Mouse (Mus musculus) intestine, embryonic 16.5 days (tissue): Measurements from ENCODE around the gene Mknk2. TPM values are rescaled to one million over a fixed set of nuclear protein-coding genes. Genes with fewer than 3 reads are reported as not detected.

ENCODE experiments used
- ATAC-seq: fragments of 200-750 bp; cut with Nextera tagmentation; 2 replicates; pipeline ENCODE4 v1.8.0; 2017; ENCODE audit warnings: moderate TSS enrichment, moderate library complexity
- H3K27ac ChIP-seq: fragments of 300-500 bp; sonication (generic); 2 replicates; pipeline ENCODE4 v1.5.1; 2014; ENCODE audit warnings: mild to moderate bottlenecking, low read length
- H3K27me3 ChIP-seq: fragments of 300-500 bp; sonication (generic); replicated peaks from 2 replicates; pipeline ENCODE4 v1.6.1; 2014; ENCODE audit warnings: low read length, control low read depth, mixed read lengths; ENCODE audit not compliant: control insufficient read depth, insufficient read depth
- H3K36me3 ChIP-seq: fragments of 300-500 bp; sonication (generic); 2 replicates; pipeline ENCODE4 v1.6.1; 2014; ENCODE audit warnings: low read length, control low read depth; ENCODE audit not compliant: control insufficient read depth, insufficient read depth
- H3K4me1 ChIP-seq: fragments of 300-500 bp; sonication (generic); 2 replicates; pipeline ENCODE4 v1.6.1; 2014; ENCODE audit warnings: low read length, control low read depth, mixed read lengths; ENCODE audit not compliant: control insufficient read depth, insufficient read depth
- H3K4me2 ChIP-seq: fragments of 300-500 bp; sonication (generic); 2 replicates; pipeline ENCODE4 v1.6.1; 2014; ENCODE audit warnings: low read depth, low read length, control low read depth
- H3K4me3 ChIP-seq: fragments of 300-500 bp; sonication (generic); 2 replicates; pipeline ENCODE4 v1.5.1; 2014; ENCODE audit warnings: mild to moderate bottlenecking, low read length
- H3K9ac ChIP-seq: fragments of 300-500 bp; sonication (generic); 2 replicates; pipeline ENCODE4 v1.6.1; 2014; ENCODE audit warnings: low read depth, low read length
- H3K9me3 ChIP-seq: fragments of 300-500 bp; sonication (generic); 2 replicates; pipeline ENCODE4 v1.6.1; 2016; ENCODE audit warnings: low read length, control low read depth; ENCODE audit not compliant: control insufficient read depth
- WGBS: fragments of 180-500 bp; shearing (Covaris S2); extraction: QIAGEN DNeasy Blood & Tissue Kit; methylation state at CpG from one replicate; pipeline ENCODE4 v1.1.7; 2014; 5-methylcytosine and 5-hydroxymethylcytosine counted together
- polyA plus RNA-seq: library from polyadenylated mRNA; unstranded; fragments of >200 nt; fragmentation: Nextera tagmentation; extraction: Ambion mirVana; gene quantifications from 2 replicates; pipeline ENCODE4 v1.2.1, GENCODE M21; 2015

Gene Mknk2
- 18.3 and 49.9 TPM in 2 replicates for polyA plus RNA-seq

DNA sequence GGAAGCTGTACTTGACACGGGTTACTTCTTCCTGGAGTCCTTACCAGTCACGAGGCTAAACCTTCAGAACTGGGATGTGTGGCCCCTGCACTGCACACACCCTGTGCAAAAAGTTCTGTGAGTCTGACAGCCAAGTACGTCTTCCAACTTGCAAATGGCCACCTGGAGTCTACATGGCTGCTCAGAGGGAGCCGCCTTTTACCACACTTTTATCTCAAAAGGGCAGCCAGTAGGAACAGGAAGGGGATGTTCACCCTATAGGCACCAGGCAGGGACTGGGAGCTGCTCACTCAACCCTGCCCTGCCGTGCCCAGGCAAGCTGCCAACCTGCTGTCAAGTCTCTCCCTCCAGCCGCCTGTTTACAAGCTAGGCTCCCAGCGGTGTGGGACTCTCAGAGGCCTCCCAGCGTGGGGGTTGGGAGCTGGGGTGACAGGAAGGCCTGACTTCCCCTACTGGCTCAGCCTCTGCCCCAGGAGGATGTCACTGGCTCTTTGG is at the start of gene Mknk2:
Mknk2 (minus strand) TSS at position 171 of the 495 bp plus-strand sequence.
- H3K27ac ChIP-seq = peak within 1 kb of the TSS; percentile 94
- ATAC-seq = peak; percentile 46
- no peaks in the 10 kb centered on the region for H3K27me3 ChIP-seq
- peak within 1 kb of the TSS; percentile 96 for H3K4me3 ChIP-seq
- 4% methylated on average over 8 of the region's 8 CpGs for WGBS
- peak within 1 kb of the TSS; percentile 70 for H3K9ac ChIP-seq
- H3K4me1 ChIP-seq = peaks cover 45% of the 10 kb centered on the region
- peak within 1 kb of the TSS; percentile 64 for H3K4me2 ChIP-seq
- H3K36me3 ChIP-seq = no peaks in the 10 kb centered on the region
- no peaks in the 10 kb centered on the region for H3K9me3 ChIP-seq

DNA sequence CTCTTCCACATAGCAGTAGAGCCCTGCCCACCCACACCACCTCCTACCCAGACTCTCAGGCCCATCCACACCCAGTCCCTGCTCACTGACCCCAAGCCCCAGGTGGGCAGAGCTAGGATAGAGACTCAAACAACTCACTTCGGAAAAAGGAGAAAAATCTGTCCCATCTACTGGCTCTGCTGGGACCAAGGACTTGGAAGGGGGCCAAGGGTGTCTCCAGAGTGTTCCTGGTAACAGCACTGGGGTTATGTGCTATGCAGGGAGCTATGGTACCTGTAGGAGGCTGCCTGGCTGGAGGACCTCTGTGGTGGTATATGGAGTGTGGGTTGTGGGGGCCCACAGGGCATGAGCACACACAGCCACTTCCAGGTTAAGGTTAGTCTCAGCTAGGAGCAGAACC is 39.4 kb upstream of the Mknk2 start:
- Histone ChIP-seq H3K4me3 (no peak overlapping the region), H3K36me3 (peaks cover 46% of the 10 kb centered on the region), H3K4me1 (no peaks in the 10 kb centered on the region), H3K9ac (no peak overlapping the region), H3K27me3 (no peaks in the 10 kb centered on the region), H3K27ac (no peak overlapping the region), H3K9me3 (no peaks in the 10 kb centered on the region), H3K4me2 (no peak overlapping the region)
- ATAC-seq = no peak
- WGBS = 80% methylated on average over 1 of the region's 1 CpGs

DNA sequence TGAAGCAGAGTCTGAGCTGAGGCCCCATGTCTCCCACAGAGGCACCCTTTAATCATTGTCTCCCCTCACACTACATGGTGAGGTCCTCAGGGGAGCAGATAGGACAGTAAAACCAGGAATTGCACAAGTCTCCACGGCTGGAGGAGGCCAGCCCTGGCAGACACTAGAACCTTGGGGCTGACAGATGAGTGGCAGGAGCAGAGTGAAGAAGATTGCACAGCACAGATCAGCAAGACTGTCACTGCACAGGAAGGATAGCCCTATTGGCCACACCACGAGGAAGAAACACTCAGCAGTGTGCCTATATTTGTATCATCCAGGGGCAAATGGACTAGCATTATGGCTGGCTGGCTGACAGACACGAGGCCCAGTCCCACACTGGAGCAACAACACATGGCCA is 32.9 kb upstream of the Mknk2 start:
- ATAC-seq = no peak
- H3K9me3 ChIP-seq = no peaks in the 10 kb centered on the region
- no peak overlapping the region for H3K4me2 ChIP-seq
- H3K27ac ChIP-seq = no peak overlapping the region
- no peaks in the 10 kb centered on the region for H3K4me1 ChIP-seq
- no peak overlapping the region for H3K9ac ChIP-seq
- WGBS = 82% methylated on average over 3 of the region's 3 CpGs
- no peak overlapping the region for H3K4me3 ChIP-seq
- H3K36me3 ChIP-seq = peaks cover 44% of the 10 kb centered on the region
- H3K27me3 ChIP-seq = no peaks in the 10 kb centered on the region

DNA sequence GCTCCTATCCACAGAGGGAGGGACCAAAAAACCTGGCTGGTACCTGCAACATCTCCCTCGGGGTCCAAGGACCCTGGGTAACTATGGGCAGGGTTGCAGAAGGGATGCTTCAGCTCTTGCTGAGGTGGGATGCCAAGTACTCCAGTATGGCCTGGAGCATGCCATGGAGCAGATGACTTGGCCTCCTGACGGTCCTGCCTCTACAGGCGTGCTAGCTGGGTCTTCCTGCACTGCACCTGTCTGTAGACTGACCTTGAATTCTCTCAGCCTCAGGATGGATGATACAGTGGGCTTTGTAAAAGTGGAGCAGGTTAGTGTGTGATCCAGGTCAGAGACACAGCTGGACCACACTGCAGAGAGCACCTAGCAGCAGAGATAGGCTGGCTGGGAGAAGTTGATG is 27.6 kb upstream of the Mknk2 start:
- Histone ChIP-seq H3K9ac (no peak overlapping the region), H3K4me1 (peaks cover 21% of the 10 kb centered on the region), H3K27me3 (no peaks in the 10 kb centered on the region), H3K4me2 (no peak overlapping the region), H3K36me3 (peaks cover 23% of the 10 kb centered on the region), H3K27ac (no peak overlapping the region), H3K9me3 (no peaks in the 10 kb centered on the region), H3K4me3 (no peak overlapping the region)
- WGBS = 78% methylated on average over 3 of the region's 3 CpGs
- no peak for ATAC-seq

DNA sequence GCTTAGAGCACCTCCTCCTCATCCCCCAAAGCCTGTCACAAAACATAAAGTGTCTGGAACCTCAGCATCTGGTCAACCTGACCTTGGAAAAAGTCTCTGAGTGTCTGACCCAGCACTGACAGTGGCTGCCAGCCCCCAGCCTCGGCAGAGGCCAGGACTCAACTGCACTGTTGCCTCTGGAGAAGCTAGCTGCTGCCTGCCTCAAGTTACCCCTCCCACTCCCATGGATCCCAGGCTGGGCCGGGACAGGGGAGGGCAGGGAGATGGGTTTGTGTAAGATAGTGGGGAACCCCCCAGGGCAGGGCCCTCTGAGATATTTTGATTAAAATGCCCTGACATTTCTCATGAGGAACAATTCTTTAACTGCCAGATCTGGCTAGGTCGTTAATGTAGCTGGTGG is 27.1 kb upstream of the Mknk2 start:
- H3K9me3 ChIP-seq = no peaks in the 10 kb centered on the region
- no peak overlapping the region for H3K9ac ChIP-seq
- WGBS = 68% methylated on average over 3 of the region's 3 CpGs
- H3K27me3 ChIP-seq = no peaks in the 10 kb centered on the region
- no peak overlapping the region for H3K4me3 ChIP-seq
- H3K4me2 ChIP-seq = no peak overlapping the region
- H3K36me3 ChIP-seq = peaks cover 20% of the 10 kb centered on the region
- no peak for ATAC-seq
- H3K4me1 ChIP-seq = peaks cover 24% of the 10 kb centered on the region
- H3K27ac ChIP-seq = no peak overlapping the region

DNA sequence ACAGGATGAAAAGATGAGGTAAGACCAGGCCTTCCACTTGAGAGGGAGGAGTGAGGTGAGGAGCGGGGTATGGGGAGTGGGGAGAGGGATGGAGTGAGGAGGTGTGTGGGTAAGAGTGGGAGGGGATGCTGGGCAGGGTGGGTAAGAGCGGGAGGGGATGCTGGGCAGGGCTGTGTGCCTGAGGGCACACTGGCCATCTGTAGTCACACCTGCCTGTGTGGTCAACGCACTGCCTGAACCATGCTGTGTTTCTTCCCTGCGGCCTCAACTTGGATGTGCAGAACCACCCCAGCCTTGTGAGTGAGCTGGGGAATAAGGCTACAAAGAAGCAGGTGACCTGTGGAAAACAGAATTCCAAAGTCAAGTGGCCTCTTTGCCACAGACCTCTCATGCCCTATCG is 26.5 kb upstream of the Mknk2 start:
- Histone ChIP-seq H3K9ac (no peak overlapping the region), H3K4me2 (no peak overlapping the region), H3K4me3 (no peak overlapping the region), H3K27me3 (no peaks in the 10 kb centered on the region), H3K36me3 (peaks cover 16% of the 10 kb centered on the region), H3K4me1 (peaks cover 28% of the 10 kb centered on the region), H3K9me3 (no peaks in the 10 kb centered on the region), H3K27ac (no peak overlapping the region)
- 89% methylated on average over 5 of the region's 5 CpGs for WGBS
- ATAC-seq = no peak

DNA sequence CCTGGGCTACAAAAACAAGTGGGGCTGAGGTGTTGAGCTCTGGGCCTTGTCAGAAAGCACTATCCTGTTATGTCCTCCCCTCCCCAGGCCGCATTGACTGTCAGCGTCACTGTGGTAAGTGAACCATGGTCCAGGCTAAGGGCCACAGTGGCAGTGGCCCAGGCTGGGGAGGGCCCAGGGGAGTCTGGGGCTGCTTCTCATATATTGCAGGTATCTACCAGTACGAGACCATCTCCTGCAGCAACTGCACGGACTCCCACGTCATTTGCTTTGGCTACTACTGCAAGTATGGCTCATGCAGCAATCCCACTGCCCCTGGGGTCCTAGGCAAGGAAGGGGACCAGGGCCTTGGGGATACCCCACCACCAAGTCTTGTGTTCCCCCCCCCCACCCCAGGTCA is 25.7 kb upstream of the Mknk2 start:
- Histone ChIP-seq H3K4me2 (peak overlapping the region; percentile 97), H3K9me3 (no peaks in the 10 kb centered on the region), H3K4me3 (peak overlapping the region; percentile 73), H3K4me1 (peaks cover 28% of the 10 kb centered on the region), H3K27ac (no peak overlapping the region; the same call in 1 of the 2 replicates), H3K9ac (peak overlapping the region; percentile 74; the same call in 1 of the 2 replicates), H3K27me3 (no peaks in the 10 kb centered on the region), H3K36me3 (peaks cover 16% of the 10 kb centered on the region)
- WGBS = 87% methylated on average over 5 of the region's 5 CpGs
- ATAC-seq = no peak

DNA sequence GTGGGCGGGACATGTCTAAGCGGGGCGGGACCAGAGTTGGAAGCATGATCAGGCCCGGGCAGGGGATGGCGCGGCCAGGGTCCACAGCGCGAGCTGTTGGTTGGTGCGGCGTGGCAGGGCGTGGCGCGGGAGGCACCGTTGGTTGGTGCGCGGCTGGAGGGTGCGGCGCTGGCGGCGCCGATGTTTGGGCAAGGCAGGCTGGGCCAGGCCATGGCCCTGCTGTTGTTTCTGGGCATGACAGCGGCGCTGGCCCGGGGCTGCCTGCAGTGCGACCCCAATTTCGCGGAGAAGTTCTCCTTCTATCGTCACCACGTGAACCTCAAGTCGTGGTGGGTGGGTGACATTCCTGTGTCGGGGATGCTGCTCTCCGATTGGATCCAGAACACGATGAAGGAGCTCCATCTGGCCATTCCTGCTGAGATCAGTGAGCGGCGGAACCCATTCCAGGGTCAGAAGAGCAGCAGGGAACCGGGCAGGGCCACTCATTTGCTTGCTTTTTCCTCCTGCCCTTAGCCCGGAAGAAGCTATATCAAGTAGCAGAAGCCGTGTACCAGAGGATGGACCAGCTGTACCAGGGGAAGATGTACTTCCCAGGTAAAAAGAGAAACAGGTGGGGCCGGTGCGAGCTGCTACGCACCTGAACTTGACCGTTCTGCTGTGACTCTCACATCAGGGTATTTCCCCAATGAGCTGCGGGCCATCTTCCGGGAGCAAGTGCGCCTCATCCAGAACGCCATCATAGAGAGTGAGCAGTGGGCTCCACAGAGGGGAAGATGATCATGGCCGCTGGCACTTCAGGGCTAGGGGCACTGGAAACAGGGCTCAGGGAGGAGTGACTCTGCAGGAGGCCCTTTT is 24.9 kb upstream of the Mknk2 start:
- Histone ChIP-seq H3K36me3 (peaks cover 12% of the 10 kb centered on the region), H3K4me3 (peak overlapping the region; percentile 73), H3K4me1 (peaks cover 28% of the 10 kb centered on the region), H3K27ac (peak overlapping the region; percentile 88), H3K27me3 (no peaks in the 10 kb centered on the region), H3K4me2 (peak overlapping the region; percentile 97), H3K9me3 (no peaks in the 10 kb centered on the region), H3K9ac (peak overlapping the region; percentile 74)
- WGBS = under 1% methylated on average over 47 of the region's 47 CpGs
- peak; percentile 92 for ATAC-seq

DNA sequence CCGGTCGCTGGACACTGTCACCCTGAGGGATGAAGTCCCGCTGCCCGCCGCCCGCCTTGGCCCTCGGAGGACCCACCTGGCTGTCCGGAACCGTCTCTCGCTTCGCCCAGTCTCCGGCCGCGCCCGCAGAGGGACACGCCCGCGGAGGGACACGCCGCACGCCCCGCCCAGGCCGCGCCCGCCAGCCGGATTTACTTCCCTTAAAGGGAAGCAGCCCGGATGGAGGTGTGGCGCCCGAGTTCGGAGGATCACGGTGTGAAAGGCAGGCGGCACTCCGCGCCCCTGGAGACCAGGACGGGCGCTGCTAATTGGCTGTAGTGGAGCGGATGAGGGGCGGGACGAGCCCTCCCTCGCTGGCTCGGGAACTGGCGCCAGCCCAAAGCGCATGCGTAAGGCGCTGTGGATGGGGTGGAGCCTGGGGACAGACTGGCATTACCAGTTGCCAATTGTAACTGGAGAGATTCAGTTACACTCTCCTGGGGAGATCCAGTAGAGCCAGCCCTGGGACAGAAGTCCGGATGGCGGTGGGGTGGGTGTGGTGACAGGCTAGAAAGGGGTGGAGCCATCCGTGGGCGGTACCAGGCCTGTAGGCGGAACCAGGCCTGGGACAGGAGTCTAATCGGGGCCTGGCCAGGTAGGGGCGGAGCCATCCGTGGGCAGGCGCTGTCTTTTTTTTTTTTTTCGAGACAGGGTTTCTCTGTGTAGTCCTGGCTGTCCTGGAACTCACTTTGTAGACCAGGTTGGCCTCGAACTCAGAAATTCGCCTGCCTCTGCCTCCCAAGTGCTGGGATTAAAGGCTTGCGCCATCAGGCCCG is 24.0 kb upstream of the Mknk2 start, which contains the start of the genes Mob3a and Izumo4:
Mob3a (minus strand) TSS at position 257 of the 815 bp plus-strand sequence.
Izumo4 (plus strand) TSS at position 464 of the 815 bp plus-strand sequence.
- ATAC-seq = peak; percentile 96
- H3K9ac ChIP-seq = peak within 1 kb of the TSS; percentile 75
- H3K27ac ChIP-seq = peak within 1 kb of the TSS; percentile 88
- H3K4me3 ChIP-seq = peak within 1 kb of the TSS; percentile 73
- under 1% methylated on average over 58 of the region's 59 CpGs for whole genome bisulfite sequencing
- H3K27me3 ChIP-seq = no peaks in the 10 kb centered on the region
- H3K4me1 ChIP-seq = peaks cover 28% of the 10 kb centered on the region
- H3K9me3 ChIP-seq = no peaks in the 10 kb centered on the region
- peak within 1 kb of the TSS; percentile 97 for H3K4me2 ChIP-seq
- H3K36me3 ChIP-seq = peaks cover 4% of the 10 kb centered on the region
